Mouse (Mus musculus): Measurements from ENCODE around the gene Stub1. TPM values are rescaled to one million over a fixed set of nuclear protein-coding genes. Genes with fewer than 3 reads are reported as not detected.

Gene Stub1
- 196 TPM for polyA plus RNA-seq (2012; fragmentation: generic; extraction: Trizol)

DNA sequence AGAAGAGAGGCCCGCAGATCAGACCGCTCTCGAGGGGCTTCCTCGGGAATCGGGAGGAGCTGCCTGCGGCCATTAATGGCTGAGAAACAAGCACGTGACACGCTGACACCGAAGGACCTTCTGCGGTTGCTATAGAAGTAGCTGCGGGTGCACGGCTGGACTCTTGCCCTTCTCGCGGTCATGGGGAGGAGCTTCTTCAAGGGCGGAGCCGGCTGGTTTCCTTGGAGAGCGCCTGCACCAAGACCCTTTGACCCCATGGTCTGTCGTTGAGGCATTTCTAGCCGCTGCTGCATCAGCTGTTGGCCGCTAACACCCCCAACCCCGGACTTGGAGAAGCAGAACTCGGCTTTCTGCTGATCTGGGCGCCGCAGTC is at the start of gene Stub1:
Gene Stub1 (minus strand): TSS at position 114 of the 373 bp plus-strand sequence.
- peaks cover 6% of the 10 kb centered on the region for H3K36me3 ChIP-seq (ENCODE audit: control insufficient read depth, insufficient read depth)
- no peaks in the 10 kb centered on the region for H3K27me3 ChIP-seq (ENCODE audit: control insufficient read depth, insufficient read depth, insufficient read length)
- peak within 1 kb of the TSS; percentile 46 for H3ac ChIP-seq (ENCODE audit: control insufficient read depth, insufficient read length)
- H3K4me2 ChIP-seq (ENCODE audit: low read depth): peak within 1 kb of the TSS; percentile 94
- peak; percentile 86 for TF ChIP-seq USF1 (IDR thresholded peaks at IDR 0.05; ENCODE audit: low read depth)
- TF ChIP-seq SRF (IDR thresholded peaks at IDR 0.05; ENCODE audit: control insufficient read depth, insufficient read length, low read depth): peak; percentile 63
- no peak for TF ChIP-seq MAX (IDR thresholded peaks at IDR 0.05; ENCODE audit: low read depth)
- TF ChIP-seq E2F4 (IDR thresholded peaks at IDR 0.05; ENCODE audit: insufficient read depth): no peak
- no peak for TF ChIP-seq CEBPB (IDR thresholded peaks at IDR 0.05; ENCODE audit: insufficient read depth, poor library complexity, severe bottlenecking)
- no peak for TF ChIP-seq TCF3 (IDR thresholded peaks at IDR 0.05; ENCODE audit: insufficient read length, low read depth)
- peak; percentile 29 to 84 (median 59) for TF ChIP-seq MYOG (IDR thresholded peaks at IDR 0.05; ENCODE audit: control insufficient read depth in 1 of 3, insufficient read depth in 1 of 3, insufficient read length in 2 of 3, low read depth in 2 of 3)
- no peak for TF ChIP-seq TCF12 (IDR thresholded peaks at IDR 0.05; ENCODE audit: insufficient read depth, poor library complexity, severe bottlenecking)
- peak; percentile 38 for TF ChIP-seq POLR2A (IDR thresholded peaks at IDR 0.05; ENCODE audit: insufficient read length, low read depth)
- TF ChIP-seq MYOD1 (IDR thresholded peaks at IDR 0.05; ENCODE audit: control insufficient read depth in 1 of 3, insufficient read length in 2 of 3, low read depth in 2 of 3): peak in 2 of 3 experiments; percentile 67 to 72
- no peak for TF ChIP-seq REST (IDR thresholded peaks at IDR 0.05; ENCODE audit: insufficient read depth, insufficient read length)
- TF ChIP-seq POLR2AphosphoS2 (IDR thresholded peaks at IDR 0.05; ENCODE audit: insufficient read length, low read depth): peak; percentile 70
- H3K4me3 ChIP-seq: peak within 1 kb of the TSS; percentile 52
- H3K79me2 ChIP-seq (ENCODE audit: control insufficient read depth, insufficient read depth): peaks cover 37% of the 10 kb centered on the region

DNA sequence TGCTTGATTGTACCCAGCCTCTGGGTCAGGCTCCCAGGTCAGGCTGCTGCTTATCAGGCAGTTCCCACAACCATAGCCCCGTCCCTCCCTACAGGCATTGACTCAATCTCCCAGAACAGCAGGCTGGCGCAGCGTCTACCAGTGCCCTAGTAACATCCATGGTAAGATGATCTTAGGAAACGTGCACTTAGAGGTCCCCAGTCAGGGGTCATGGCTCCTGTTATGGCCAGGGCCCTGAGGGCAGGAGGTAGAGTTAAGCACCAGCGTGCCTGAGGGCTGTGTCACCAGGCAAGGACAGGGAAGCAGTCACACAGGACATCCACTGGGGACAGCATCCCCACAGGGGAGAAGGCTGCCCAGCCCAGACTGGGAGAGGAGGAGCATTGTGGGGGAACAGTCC is 49.1 kb upstream of the Stub1 start:
- no peaks in the 10 kb centered on the region for H3K36me3 ChIP-seq (ENCODE audit: control insufficient read depth, insufficient read depth)
- no peak overlapping the region for H3ac ChIP-seq (ENCODE audit: control insufficient read depth, insufficient read length)
- H3K4me3 ChIP-seq: no peak overlapping the region
- H3K79me2 ChIP-seq (ENCODE audit: control insufficient read depth, insufficient read depth): no peaks in the 10 kb centered on the region
- TF ChIP-seq POLR2AphosphoS2 (IDR thresholded peaks at IDR 0.05; ENCODE audit: insufficient read length, low read depth): peak; percentile 66
- TF ChIP-seq MYOD1 (IDR thresholded peaks at IDR 0.05; ENCODE audit: control insufficient read depth in 1 of 3, insufficient read length in 2 of 3, low read depth in 2 of 3): no peak
- peak; percentile 27 for TF ChIP-seq POLR2A (IDR thresholded peaks at IDR 0.05; ENCODE audit: insufficient read length, low read depth)
- no peak overlapping the region for H3K4me2 ChIP-seq (ENCODE audit: low read depth)
- no peaks in the 10 kb centered on the region for H3K27me3 ChIP-seq (ENCODE audit: control insufficient read depth, insufficient read depth, insufficient read length)

DNA sequence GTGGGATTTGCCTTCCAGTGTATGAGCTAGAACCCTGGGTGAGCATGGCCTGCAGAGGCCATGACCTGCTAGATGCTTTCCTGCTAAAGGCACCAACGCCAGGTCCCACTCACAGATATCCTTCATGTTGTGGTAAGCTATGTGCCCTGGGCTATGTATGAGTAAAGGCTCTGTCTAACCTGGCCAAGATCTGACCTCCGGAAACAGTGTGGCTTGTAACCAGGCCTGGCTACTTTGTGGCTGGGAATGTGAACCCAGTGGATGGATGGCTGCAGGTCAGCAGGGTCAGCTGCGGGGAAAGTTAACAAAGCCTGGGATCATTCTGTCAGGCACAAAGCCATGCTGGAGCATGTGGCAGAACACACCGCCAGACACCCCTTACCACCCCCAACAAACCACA is 48.5 kb upstream of the Stub1 start:
- no peak overlapping the region for H3K4me3 ChIP-seq
- no peaks in the 10 kb centered on the region for H3K79me2 ChIP-seq (ENCODE audit: control insufficient read depth, insufficient read depth)
- H3ac ChIP-seq (ENCODE audit: control insufficient read depth, insufficient read length): no peak overlapping the region
- TF ChIP-seq POLR2AphosphoS2 (IDR thresholded peaks at IDR 0.05; ENCODE audit: insufficient read length, low read depth) (no peak), REST (IDR thresholded peaks at IDR 0.05; ENCODE audit: insufficient read depth, insufficient read length) (no peak), MYOG (IDR thresholded peaks at IDR 0.05; ENCODE audit: control insufficient read depth in 1 of 3, insufficient read depth in 1 of 3, insufficient read length in 2 of 3, low read depth in 2 of 3) (no peak), E2F4 (IDR thresholded peaks at IDR 0.05; ENCODE audit: insufficient read depth) (no peak), MYOD1 (IDR thresholded peaks at IDR 0.05; ENCODE audit: control insufficient read depth in 1 of 3, insufficient read length in 2 of 3, low read depth in 2 of 3) (no peak), MAX (IDR thresholded peaks at IDR 0.05; ENCODE audit: low read depth) (no peak), TCF3 (IDR thresholded peaks at IDR 0.05; ENCODE audit: insufficient read length, low read depth) (no peak), CEBPB (IDR thresholded peaks at IDR 0.05; ENCODE audit: insufficient read depth, poor library complexity, severe bottlenecking) (no peak), POLR2A (IDR thresholded peaks at IDR 0.05; ENCODE audit: insufficient read length, low read depth) (no peak), TCF12 (IDR thresholded peaks at IDR 0.05; ENCODE audit: insufficient read depth, poor library complexity, severe bottlenecking) (no peak), SRF (IDR thresholded peaks at IDR 0.05; ENCODE audit: control insufficient read depth, insufficient read length, low read depth) (no peak), USF1 (IDR thresholded peaks at IDR 0.05; ENCODE audit: low read depth) (no peak)
- H3K36me3 ChIP-seq (ENCODE audit: control insufficient read depth, insufficient read depth): no peaks in the 10 kb centered on the region
- H3K27me3 ChIP-seq (ENCODE audit: control insufficient read depth, insufficient read depth, insufficient read length): no peaks in the 10 kb centered on the region
- no peak overlapping the region for H3K4me2 ChIP-seq (ENCODE audit: low read depth)

DNA sequence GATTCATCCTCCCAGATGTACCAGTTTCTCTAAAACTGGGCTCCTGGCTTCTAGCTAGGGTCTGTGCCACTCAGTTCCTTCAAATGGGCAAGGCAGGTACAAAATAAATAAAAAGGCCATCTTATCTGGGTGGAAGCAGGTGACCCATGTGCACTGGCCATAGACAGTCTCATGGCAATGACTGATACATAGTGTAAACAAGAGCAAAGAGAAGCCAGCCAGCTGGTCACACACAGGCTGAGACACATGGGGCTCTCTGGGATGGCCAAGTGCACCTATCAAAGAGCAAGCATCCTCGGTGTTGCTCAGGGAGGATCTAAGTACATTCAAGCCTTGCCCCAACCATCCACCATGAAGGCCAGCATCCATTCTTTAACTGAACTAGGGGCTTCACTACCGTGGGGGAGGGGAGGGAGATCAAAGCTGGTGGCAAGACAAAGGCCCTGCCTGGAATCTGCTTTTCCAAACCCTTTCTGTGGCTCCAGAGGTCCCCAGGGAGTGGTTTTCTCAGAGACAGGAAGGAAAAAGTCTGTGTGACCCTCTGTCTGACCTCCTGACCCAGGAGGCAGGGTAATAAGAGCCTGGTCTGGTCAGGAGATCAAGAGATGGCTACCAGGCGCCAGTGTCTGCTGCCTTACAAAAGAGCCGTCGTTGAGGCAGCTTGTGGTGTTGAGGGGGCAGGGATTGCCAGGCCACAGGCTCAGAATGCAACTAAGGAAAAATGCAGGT is 47.9 kb upstream of the Stub1 start:
- no peaks in the 10 kb centered on the region for H3K36me3 ChIP-seq (ENCODE audit: control insufficient read depth, insufficient read depth)
- H3K4me2 ChIP-seq (ENCODE audit: low read depth): no peak overlapping the region
- peaks cover 3% of the 10 kb centered on the region for H3K79me2 ChIP-seq (ENCODE audit: control insufficient read depth, insufficient read depth)
- no peak overlapping the region for H3K4me3 ChIP-seq
- H3ac ChIP-seq (ENCODE audit: control insufficient read depth, insufficient read length): no peak overlapping the region
- no peaks in the 10 kb centered on the region for H3K27me3 ChIP-seq (ENCODE audit: control insufficient read depth, insufficient read depth, insufficient read length)
- TF ChIP-seq POLR2AphosphoS2 (IDR thresholded peaks at IDR 0.05; ENCODE audit: insufficient read length, low read depth): peak; percentile 23
- TF ChIP-seq POLR2A (IDR thresholded peaks at IDR 0.05; ENCODE audit: insufficient read length, low read depth): no peak

DNA sequence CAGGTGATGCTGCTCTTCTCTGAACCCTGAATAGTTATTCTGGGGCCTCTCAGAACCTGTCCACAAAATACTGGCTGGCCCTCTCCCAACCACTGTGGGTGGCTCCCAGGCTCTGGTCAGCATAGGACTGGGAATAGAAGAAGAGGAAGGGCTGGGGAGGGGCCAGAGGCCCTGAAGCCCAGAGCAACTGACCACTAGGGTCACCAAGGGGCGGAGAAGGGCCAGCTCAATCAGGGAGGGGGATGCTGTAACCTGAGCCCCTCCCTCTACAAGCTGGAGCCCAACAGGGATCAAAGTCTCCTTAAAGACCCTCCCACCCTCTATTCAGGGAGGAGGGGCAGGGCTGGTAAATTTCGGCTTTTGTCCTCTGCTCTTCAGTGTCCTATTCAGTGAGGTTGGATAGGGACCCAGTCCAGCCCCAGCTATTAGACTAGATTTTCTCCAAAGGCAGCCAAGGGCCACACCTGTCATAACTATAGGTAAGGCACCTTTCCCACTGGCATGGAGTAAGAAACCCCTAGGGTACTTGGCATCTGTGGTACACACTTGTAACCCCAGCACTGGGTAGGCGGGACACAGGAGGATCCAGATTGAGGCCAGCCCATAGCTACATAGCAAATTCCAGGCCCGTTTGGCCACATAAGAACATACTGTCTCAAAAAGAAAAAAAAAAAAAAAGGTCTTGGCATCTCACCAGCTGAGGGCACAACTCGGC is 47.1 kb upstream of the Stub1 start, which contains the start of gene Wfikkn1:
Gene Wfikkn1 (minus strand): TSS at position 663 of the 715 bp plus-strand sequence.
- Histone ChIP-seq H3K79me2 (ENCODE audit: control insufficient read depth, insufficient read depth) (peaks cover 4% of the 10 kb centered on the region), H3K4me3 (no peak within 1 kb of the TSS), H3K27me3 (ENCODE audit: control insufficient read depth, insufficient read depth, insufficient read length) (no peaks in the 10 kb centered on the region), H3ac (ENCODE audit: control insufficient read depth, insufficient read length) (no peak within 1 kb of the TSS), H3K4me2 (ENCODE audit: low read depth) (no peak within 1 kb of the TSS), H3K36me3 (ENCODE audit: control insufficient read depth, insufficient read depth) (no peaks in the 10 kb centered on the region)
- TF ChIP-seq MYOG (IDR thresholded peaks at IDR 0.05; ENCODE audit: control insufficient read depth in 1 of 3, insufficient read depth in 1 of 3, insufficient read length in 2 of 3, low read depth in 2 of 3) (no peak), TCF3 (IDR thresholded peaks at IDR 0.05; ENCODE audit: insufficient read length, low read depth) (no peak), REST (IDR thresholded peaks at IDR 0.05; ENCODE audit: insufficient read depth, insufficient read length) (no peak), SRF (IDR thresholded peaks at IDR 0.05; ENCODE audit: control insufficient read depth, insufficient read length, low read depth) (no peak), MAX (IDR thresholded peaks at IDR 0.05; ENCODE audit: low read depth) (no peak), TCF12 (IDR thresholded peaks at IDR 0.05; ENCODE audit: insufficient read depth, poor library complexity, severe bottlenecking) (no peak)
